Mouse (Mus musculus): ENCODE measurements around the gene Samd1. TPM values are rescaled to one million over a fixed set of nuclear protein-coding genes. Genes with fewer than 3 reads are reported as not detected.

Samd1 gene
- polyA plus RNA-seq, 1 experiment, result 39.5 TPM

GRCm38 (mm10) chr8:84021569-84021968 is 24.1 kb downstream of the Samd1 start:
- TF ChIP-seq CTCF (IDR thresholded peaks at IDR 0.05; ENCODE audit: extremely low read depth, insufficient read depth, insufficient read length, insufficient replicate concordance) (no peak), POLR2A (IDR thresholded peaks at IDR 0.05; ENCODE audit: low read depth, low read length) (no peak)
- Histone ChIP-seq H3K27ac (ENCODE audit: insufficient read depth, low read length) (no peak overlapping the region), H3K4me1 (ENCODE audit: control insufficient read depth, insufficient read depth, insufficient read length) (peaks cover 5% of the 10 kb centered on the region; the same call in 1 of the 2 replicates), H3K4me3 (ENCODE audit: extremely low read depth, insufficient read depth, insufficient read length) (no peak overlapping the region), H3K27me3 (ENCODE audit: control insufficient read depth, insufficient read depth, low read length) (peaks cover 10% of the 10 kb centered on the region), H3K36me3 (ENCODE audit: control insufficient read depth, insufficient read depth, low read length) (no peaks in the 10 kb centered on the region)
- 75% methylated on average over 12 of the region's 12 CpGs for WGBS
- no peak for DNase-seq (ENCODE audit: low read depth in 1 of 2, low spot score in 2 of 2)

- no peak overlapping the region for H3K27ac ChIP-seq (ENCODE audit: insufficient read depth, low read length)
- DNase-seq (ENCODE audit: low read depth in 1 of 2, low spot score in 2 of 2), result no peak
- H3K4me3 ChIP-seq (ENCODE audit: extremely low read depth, insufficient read depth, insufficient read length), result no peak overlapping the region
- TF ChIP-seq POLR2A (IDR thresholded peaks at IDR 0.05; ENCODE audit: low read depth, low read length), result no peak
- TF ChIP-seq CTCF (IDR thresholded peaks at IDR 0.05; ENCODE audit: extremely low read depth, insufficient read depth, insufficient read length, insufficient replicate concordance), result no peak
- H3K36me3 ChIP-seq (ENCODE audit: control insufficient read depth, insufficient read depth, low read length), result no peaks in the 10 kb centered on the region
- 30% methylated on average over 5 of the region's 5 CpGs for WGBS
- peaks cover 5% of the 10 kb centered on the region; the same call in 1 of the 2 replicates for H3K4me1 ChIP-seq (ENCODE audit: control insufficient read depth, insufficient read depth, insufficient read length)
- peaks cover 10% of the 10 kb centered on the region for H3K27me3 ChIP-seq (ENCODE audit: control insufficient read depth, insufficient read depth, low read length)
Measured at GRCm38 (mm10) chr8:84023085-84023484, 25.6 kb downstream of the Samd1 start.

- DNase-seq (ENCODE audit: low read depth in 1 of 2, low spot score in 2 of 2), result no peak
- Histone ChIP-seq H3K27me3 (ENCODE audit: control insufficient read depth, insufficient read depth, low read length) (peaks cover 10% of the 10 kb centered on the region), H3K4me1 (ENCODE audit: control insufficient read depth, insufficient read depth, insufficient read length) (peaks cover 5% of the 10 kb centered on the region; the same call in 1 of the 2 replicates), H3K4me3 (ENCODE audit: extremely low read depth, insufficient read depth, insufficient read length) (no peak overlapping the region), H3K27ac (ENCODE audit: insufficient read depth, low read length) (no peak overlapping the region), H3K36me3 (ENCODE audit: control insufficient read depth, insufficient read depth, low read length) (no peaks in the 10 kb centered on the region)
- WGBS, result 85% methylated on average over 1 of the region's 1 CpGs
- TF ChIP-seq CTCF (IDR thresholded peaks at IDR 0.05; ENCODE audit: extremely low read depth, insufficient read depth, insufficient read length, insufficient replicate concordance) (no peak), POLR2A (IDR thresholded peaks at IDR 0.05; ENCODE audit: low read depth, low read length) (no peak)
Measured at GRCm38 (mm10) chr8:84023631-84024030, 26.2 kb downstream of the Samd1 start.

- 22% methylated on average over 10 of the region's 10 CpGs for WGBS
Measured at GRCm38 (mm10) chr8:84024171-84024570, 26.7 kb downstream of the Samd1 start.

GRCm38 (mm10) chr8:84025863-84026262 is 28.4 kb downstream of the Samd1 start:
- 2% methylated on average over 40 of the region's 41 CpGs for WGBS
- Histone ChIP-seq H3K4me3 (ENCODE audit: extremely low read depth, insufficient read depth, insufficient read length) (no peak overlapping the region; the same call in 1 of the 2 replicates), H3K36me3 (ENCODE audit: control insufficient read depth, insufficient read depth, low read length) (peaks cover 5% of the 10 kb centered on the region), H3K27ac (ENCODE audit: insufficient read depth, low read length) (no peak overlapping the region), H3K4me1 (ENCODE audit: control insufficient read depth, insufficient read depth, insufficient read length) (peaks cover 5% of the 10 kb centered on the region; the same call in 1 of the 2 replicates), H3K27me3 (ENCODE audit: control insufficient read depth, insufficient read depth, low read length) (peaks cover 10% of the 10 kb centered on the region)
- DNase-seq (ENCODE audit: low read depth in 1 of 2, low spot score in 2 of 2), result no peak
- TF ChIP-seq CTCF (IDR thresholded peaks at IDR 0.05; ENCODE audit: extremely low read depth, insufficient read depth, insufficient read length, insufficient replicate concordance) (no peak), POLR2A (IDR thresholded peaks at IDR 0.05; ENCODE audit: low read depth, low read length) (no peak)

More at GRCm38 (mm10) chr8:84024171-84024570, 26.7 kb downstream of the Samd1 start:
- Histone ChIP-seq H3K4me1 (ENCODE audit: control insufficient read depth, insufficient read depth, insufficient read length) (peaks cover 5% of the 10 kb centered on the region; the same call in 1 of the 2 replicates), H3K36me3 (ENCODE audit: control insufficient read depth, insufficient read depth, low read length) (no peaks in the 10 kb centered on the region), H3K27ac (ENCODE audit: insufficient read depth, low read length) (no peak overlapping the region), H3K4me3 (ENCODE audit: extremely low read depth, insufficient read depth, insufficient read length) (no peak overlapping the region), H3K27me3 (ENCODE audit: control insufficient read depth, insufficient read depth, low read length) (peaks cover 10% of the 10 kb centered on the region)
- DNase-seq (ENCODE audit: low read depth in 1 of 2, low spot score in 2 of 2), result peak in 1 of 2 experiments; percentile 45
- TF ChIP-seq CTCF (IDR thresholded peaks at IDR 0.05; ENCODE audit: extremely low read depth, insufficient read depth, insufficient read length, insufficient replicate concordance), result peak; percentile 67
- TF ChIP-seq POLR2A (IDR thresholded peaks at IDR 0.05; ENCODE audit: low read depth, low read length), result no peak

- Histone ChIP-seq H3K27ac (ENCODE audit: insufficient read depth, low read length) (no peak overlapping the region), H3K27me3 (ENCODE audit: control insufficient read depth, insufficient read depth, low read length) (peaks cover 10% of the 10 kb centered on the region), H3K4me3 (ENCODE audit: extremely low read depth, insufficient read depth, insufficient read length) (no peak overlapping the region), H3K36me3 (ENCODE audit: control insufficient read depth, insufficient read depth, low read length) (peaks cover 17% of the 10 kb centered on the region), H3K4me1 (ENCODE audit: control insufficient read depth, insufficient read depth, insufficient read length) (peaks cover 5% of the 10 kb centered on the region; the same call in 1 of the 2 replicates)
- 6% methylated on average over 10 of the region's 10 CpGs for WGBS
- DNase-seq (ENCODE audit: low read depth in 1 of 2, low spot score in 2 of 2), result peak in 1 of 2 experiments; percentile 63
- no peak for TF ChIP-seq CTCF (IDR thresholded peaks at IDR 0.05; ENCODE audit: extremely low read depth, insufficient read depth, insufficient read length, insufficient replicate concordance)
- no peak for TF ChIP-seq POLR2A (IDR thresholded peaks at IDR 0.05; ENCODE audit: low read depth, low read length)
Measured at GRCm38 (mm10) chr8:84027449-84027848, 30.0 kb downstream of the Samd1 start.

- WGBS, result 89% methylated on average over 5 of the region's 5 CpGs
- Histone ChIP-seq H3K27me3 (ENCODE audit: control insufficient read depth, insufficient read depth, low read length) (peaks cover 10% of the 10 kb centered on the region), H3K4me3 (ENCODE audit: extremely low read depth, insufficient read depth, insufficient read length) (no peak overlapping the region), H3K4me1 (ENCODE audit: control insufficient read depth, insufficient read depth, insufficient read length) (peaks cover 5% of the 10 kb centered on the region; the same call in 1 of the 2 replicates), H3K36me3 (ENCODE audit: control insufficient read depth, insufficient read depth, low read length) (peaks cover 27% of the 10 kb centered on the region), H3K27ac (ENCODE audit: insufficient read depth, low read length) (no peak overlapping the region)
- DNase-seq (ENCODE audit: low read depth in 1 of 2, low spot score in 2 of 2), result no peak
- TF ChIP-seq POLR2A (IDR thresholded peaks at IDR 0.05; ENCODE audit: low read depth, low read length) (no peak), CTCF (IDR thresholded peaks at IDR 0.05; ENCODE audit: extremely low read depth, insufficient read depth, insufficient read length, insufficient replicate concordance) (no peak)
Measured at GRCm38 (mm10) chr8:84029272-84029671, 31.8 kb downstream of the Samd1 start.
